ENCODE assay signal across 8 mouse cellular contexts in genomic region chr17:57011236-57012141, GRCm38 (mm10). TPM values are rescaled to one million over a fixed set of nuclear protein-coding genes. Genes with fewer than 3 reads are reported as not detected.
DNase-seq lines count a peak whose midpoint lies in the region; ATAC-seq and TF ChIP-seq lines count a peak whose summit lies in the region.

Gtf2f1 (minus strand) TSS chr17:57011288.
Gm17949 (plus strand) TSS chr17:57011469.

- 1% methylated on average over 51 of the region's 51 CpGs for WGBS in hindbrain, postnatal 0 days

- H3K9me3 ChIP-seq in hindbrain, postnatal 0 days (ENCODE audit: low read length): no peaks in the 10 kb centered on the region

- H3K4me3 ChIP-seq in gastrocnemius, adult 2 months: peak within 1 kb of the TSS; percentile 84
- H3K4me3 ChIP-seq in hindbrain, postnatal 0 days (ENCODE audit: low read length): peak within 1 kb of the TSS; percentile 79
- H3K4me3 ChIP-seq in left cerebral cortex, adult 2 months: peak within 1 kb of the TSS; percentile 82

- peak within 1 kb of the TSS; percentile 95 for H3K27ac ChIP-seq in gastrocnemius, adult 2 months
- peak within 1 kb of the TSS; percentile 94 for H3K27ac ChIP-seq in hindbrain, postnatal 0 days
- peak within 1 kb of the TSS; percentile 99 for H3K27ac ChIP-seq in left cerebral cortex, adult 2 months

- peak within 1 kb of the TSS; percentile 75 for H3K9ac ChIP-seq in hindbrain, postnatal 0 days (replicated peaks; ENCODE audit: low read length)

- intact Hi-C loops in gastrocnemius, adult 2 months (cut with DNase I): loop anchor here (1.0 to 2.0 kb wide), 2 partner anchors 14 to 15 kb away; partner anchors contain the start of gene Alkbh7
- intact Hi-C loops in left cerebral cortex, adult 2 months (cut with DNase I): loop anchor here (1.0 kb wide), 2 partner anchors 20 to 21 kb away; partner anchors contain the start of genes Clpp and Khsrp

- peaks cover 12% of the 10 kb centered on the region; the same call in 1 of the 2 replicates for H3K4me1 ChIP-seq in hindbrain, postnatal 0 days (ENCODE audit: insufficient read depth, low read length)

- no peak for TF ChIP-seq CTCF in gastrocnemius, adult 2 months (IDR thresholded peaks at IDR 0.05)
- TF ChIP-seq CTCF in hindbrain, postnatal 0 days (IDR thresholded peaks at IDR 0.05; ENCODE audit: low read depth): peak; percentile 53
- TF ChIP-seq CTCF in left cerebral cortex, adult 2 months (IDR thresholded peaks at IDR 0.05): no peak; the same call in 1 of the 2 replicates

- peak; percentile 84 for ATAC-seq in common myeloid progenitor, adult 5-6 weeks (replicated peaks; ENCODE audit: low read depth, poor library complexity, severe bottlenecking)
- peak; percentile 94 for ATAC-seq in hindbrain, postnatal 0 days
- peak; percentile 86 for ATAC-seq in megakaryocyte, adult 5-6 weeks (ENCODE audit: poor library complexity, severe bottlenecking)

- no peaks in the 10 kb centered on the region for H3K27me3 ChIP-seq in hindbrain, postnatal 0 days (ENCODE audit: insufficient read depth, low read length)

- peak within 1 kb of the TSS; percentile 85 for H3K4me2 ChIP-seq in hindbrain, postnatal 0 days (ENCODE audit: low read depth, low read length)

- H3K36me3 ChIP-seq in hindbrain, postnatal 0 days (ENCODE audit: insufficient read depth, low read length): peaks cover 19% of the 10 kb centered on the region

- peak; percentile 99 for DNase-seq in ZHBTc4 (ENCODE audit: low read depth, low spot score)
- peak; percentile 94 for DNase-seq in gastrocnemius, adult 2 months
- DNase-seq in hindbrain, postnatal 0 days (ENCODE audit: low spot score): peak; percentile 100
- DNase-seq in left cerebral cortex, adult 2 months (ENCODE audit: extremely low spot score in 1 of 2, low spot score in 2 of 2): peak; percentile 91 to 94
- peak; percentile 95 to 96 for DNase-seq in right cerebral cortex, adult 2 months (ENCODE audit: low spot score in 2 of 2)
- peak; percentile 90 for DNase-seq in urinary bladder, postnatal 14 days (ENCODE audit: low spot score)

RNA-seq across cellular contexts. Expression of gene Gtf2f1, which starts in this region (rescaled TPM):
- 108 and 124 TPM in 2 replicates for total RNA-seq in common myeloid progenitor, adult 5-6 weeks (2017)
- total RNA-seq in gastrocnemius, adult 2 months (2021): 10 to 100 TPM; 15.4 to 17.9 TPM
- total RNA-seq in hindbrain, postnatal 0 days (2014; rRNA removed): 28.8 and 32.9 TPM in 2 replicates
- 63.5 and 67.8 TPM in 2 replicates for polyA plus RNA-seq in hindbrain, postnatal 0 days (2015; fragmentation: Nextera tagmentation; extraction: Ambion mirVana)
- total RNA-seq in left cerebral cortex, adult 2 months (2021): 10 to 100 TPM; 61.0 to 61.2 TPM
- total RNA-seq in megakaryocyte, adult 5-6 weeks (2015): 41.1 and 45.2 TPM in 2 replicates
- 88.0 and 95.6 TPM in 2 replicates for total RNA-seq in megakaryocyte, adult 5-6 weeks (2017)

RNA-seq across cellular contexts. Expression of gene Gm17949, which starts in this region (rescaled TPM):
- total RNA-seq in common myeloid progenitor, adult 5-6 weeks (2017): not detected in 2 replicates
- total RNA-seq in gastrocnemius, adult 2 months (2021): not detected
- not detected in 2 replicates for total RNA-seq in hindbrain, postnatal 0 days (2014; rRNA removed)
- 0.28 and 0.40 TPM in 2 replicates for polyA plus RNA-seq in hindbrain, postnatal 0 days (2015; fragmentation: Nextera tagmentation; extraction: Ambion mirVana)
- under 1 TPM in 1 of 2 experiments, not detected in 1; 0.49 TPM for total RNA-seq in left cerebral cortex, adult 2 months (2021)
- not detected in 2 replicates for total RNA-seq in megakaryocyte, adult 5-6 weeks (2015)
- total RNA-seq in megakaryocyte, adult 5-6 weeks (2017): not detected in 2 replicates

Comparison
In these comparisons a context has a peak if more than half of its experiments do, and no peak if none do; other contexts are left out.
1. Peak in every context shown above with its lines: DNase-seq, ATAC-seq, H3K4me3 ChIP-seq and H3K27ac ChIP-seq.